Mouse (Mus musculus): Measurements from ENCODE around the gene Vangl2.

The Vangl2 gene

DNA sequence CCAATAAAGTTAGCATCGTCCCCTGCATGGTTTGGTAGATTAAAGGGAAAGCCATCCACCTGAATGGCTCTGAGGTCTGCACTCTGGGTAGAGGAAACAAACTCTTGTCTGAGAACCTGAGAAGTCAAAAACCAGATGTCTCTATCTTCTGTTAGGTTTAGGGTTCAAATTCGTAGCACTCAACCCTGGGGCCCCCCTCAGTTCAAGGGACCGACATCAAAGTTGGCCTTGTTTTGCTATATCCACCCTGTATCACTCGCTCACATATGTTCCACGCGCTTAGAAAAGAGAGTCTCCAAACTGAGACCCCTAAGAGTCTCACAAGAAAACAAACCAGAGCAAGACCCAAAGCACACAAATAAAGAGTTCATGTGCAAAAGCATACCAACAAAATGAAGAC is 66.5 kb downstream of the Vangl2 start:
- DNase-seq: no peak

DNA sequence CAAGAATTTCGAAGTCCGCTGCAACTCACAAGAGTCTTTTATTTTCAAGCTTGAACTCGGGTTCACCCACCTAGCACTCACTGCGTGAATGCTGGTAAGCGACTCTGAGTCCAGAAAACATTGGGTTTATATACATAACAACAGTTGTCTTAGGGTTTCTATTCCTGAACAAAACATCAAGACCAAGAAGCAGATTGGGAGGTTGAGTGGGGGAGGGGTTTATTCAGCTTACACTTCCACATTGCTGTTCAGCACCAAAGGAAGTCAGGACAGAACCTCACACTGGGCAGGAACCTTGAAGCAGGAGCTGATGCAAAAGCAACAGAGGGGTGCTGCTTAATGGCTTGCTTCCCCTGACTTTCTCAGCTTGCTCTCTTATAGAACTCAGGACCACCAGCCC is 67.5 kb downstream of the Vangl2 start:
- no peak for DNase-seq

DNA sequence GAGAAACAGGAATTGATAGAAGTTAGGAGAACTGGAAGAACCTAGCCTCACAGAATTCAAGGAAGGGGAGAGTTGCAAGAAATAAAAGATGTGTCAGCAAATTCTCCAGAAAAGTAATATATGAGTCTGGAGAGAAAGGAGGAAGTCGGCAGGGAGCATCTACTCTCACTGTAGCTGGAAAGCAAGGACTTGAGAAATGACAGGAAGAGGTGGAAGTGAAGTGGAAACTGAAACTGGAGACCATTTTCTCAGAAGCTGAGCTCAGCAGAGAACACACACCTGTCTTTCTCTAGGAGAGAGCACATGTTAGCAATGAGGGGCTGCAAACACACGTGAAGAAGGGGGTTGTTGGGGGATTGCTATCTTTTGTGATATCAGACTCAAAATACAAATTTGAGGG is 70.8 kb downstream of the Vangl2 start:
- no peak for DNase-seq

DNA sequence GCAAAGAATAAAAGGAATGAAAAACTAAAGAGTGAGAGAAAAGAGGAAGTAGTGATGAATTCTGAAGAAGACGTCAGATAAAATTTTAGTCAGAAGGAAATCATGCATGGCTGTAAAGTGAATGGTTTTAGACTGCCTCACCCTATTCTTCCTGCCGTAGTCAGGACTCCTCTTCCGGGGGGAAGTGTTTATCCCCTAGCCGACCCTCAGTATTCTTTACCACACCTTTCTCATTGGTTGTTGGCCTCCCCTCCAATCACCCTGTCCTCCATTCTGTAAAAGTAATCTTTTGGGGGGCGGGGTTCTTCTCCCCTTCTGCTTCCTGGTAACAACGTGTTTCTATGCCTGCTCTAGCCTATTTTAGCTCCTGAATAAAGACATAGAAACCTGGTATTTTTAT is 73.2 kb downstream of the Vangl2 start:
- DNase-seq: no peak

Data from cerebellum, postnatal 36 days (tissue).